Mouse (Mus musculus) intestine, embryonic 16.5 days (tissue): ENCODE results near the gene 1500011B03Rik. TPM values are rescaled to one million over a fixed set of nuclear protein-coding genes. Genes with fewer than 3 reads are reported as not detected.
A peak's percentile ranks its signal among the peaks of the same experiment; 100 is the strongest.
"Not testable (repeated sequence)": the region's sequence is repeated elsewhere in the genome, so short reads cannot be mapped to it uniquely, and the experiment has no call there.

Source experiments
- ATAC-seq: fragments of 200-750 bp; cut with Nextera tagmentation; 2 replicates; pipeline ENCODE4 v1.8.0; 2017; ENCODE audit warnings: moderate TSS enrichment, moderate library complexity
- H3K27ac ChIP-seq: fragments of 300-500 bp; sonication (generic); 2 replicates; pipeline ENCODE4 v1.5.1; 2014; ENCODE audit warnings: mild to moderate bottlenecking, low read length
- H3K27me3 ChIP-seq: fragments of 300-500 bp; sonication (generic); replicated peaks from 2 replicates; pipeline ENCODE4 v1.6.1; 2014; ENCODE audit warnings: low read length, control low read depth, mixed read lengths; ENCODE audit not compliant: control insufficient read depth, insufficient read depth
- H3K36me3 ChIP-seq: fragments of 300-500 bp; sonication (generic); 2 replicates; pipeline ENCODE4 v1.6.1; 2014; ENCODE audit warnings: low read length, control low read depth; ENCODE audit not compliant: control insufficient read depth, insufficient read depth
- H3K4me1 ChIP-seq: fragments of 300-500 bp; sonication (generic); 2 replicates; pipeline ENCODE4 v1.6.1; 2014; ENCODE audit warnings: low read length, control low read depth, mixed read lengths; ENCODE audit not compliant: control insufficient read depth, insufficient read depth
- H3K4me2 ChIP-seq: fragments of 300-500 bp; sonication (generic); 2 replicates; pipeline ENCODE4 v1.6.1; 2014; ENCODE audit warnings: low read depth, low read length, control low read depth
- H3K4me3 ChIP-seq: fragments of 300-500 bp; sonication (generic); 2 replicates; pipeline ENCODE4 v1.5.1; 2014; ENCODE audit warnings: mild to moderate bottlenecking, low read length
- H3K9ac ChIP-seq: fragments of 300-500 bp; sonication (generic); 2 replicates; pipeline ENCODE4 v1.6.1; 2014; ENCODE audit warnings: low read depth, low read length
- H3K9me3 ChIP-seq: fragments of 300-500 bp; sonication (generic); 2 replicates; pipeline ENCODE4 v1.6.1; 2016; ENCODE audit warnings: low read length, control low read depth; ENCODE audit not compliant: control insufficient read depth
- WGBS: fragments of 180-500 bp; shearing (Covaris S2); extraction: QIAGEN DNeasy Blood & Tissue Kit; methylation state at CpG from one replicate; pipeline ENCODE4 v1.1.7; 2014; 5-methylcytosine and 5-hydroxymethylcytosine counted together
- polyA plus RNA-seq: library from polyadenylated mRNA; unstranded; fragments of >200 nt; fragmentation: Nextera tagmentation; extraction: Ambion mirVana; gene quantifications from 2 replicates; pipeline ENCODE4 v1.2.1, GENCODE M21; 2015

Gene 1500011B03Rik
- polyA plus RNA-seq, 1 experiment from 2014 or later: 54.7 TPM

- ATAC-seq: no peak
- WGBS: 67% methylated on average over 5 of the region's 5 CpGs
- H3K4me2 ChIP-seq: no peak overlapping the region
- H3K9ac ChIP-seq: no peak overlapping the region
- no peaks in the 10 kb centered on the region for H3K36me3 ChIP-seq
- H3K9me3 ChIP-seq: no peaks in the 10 kb centered on the region
- H3K27ac ChIP-seq: no peak overlapping the region
- no peak overlapping the region for H3K4me3 ChIP-seq
- H3K4me1 ChIP-seq: no peaks in the 10 kb centered on the region
- H3K27me3 ChIP-seq: no peaks in the 10 kb centered on the region
Measured at GRCm38 (mm10) chr5:114842674-114843073, 19.4 kb upstream of the 1500011B03Rik start.

- not testable (repeated sequence) for H3K27ac ChIP-seq, H3K4me2 ChIP-seq, ATAC-seq, H3K9me3 ChIP-seq, H3K4me1 ChIP-seq, H3K36me3 ChIP-seq, H3K4me3 ChIP-seq, H3K9ac ChIP-seq, H3K27me3 ChIP-seq
- 31% methylated on average over 3 of the region's 3 CpGs for WGBS
Measured at GRCm38 (mm10) chr5:114842155-114842554, 18.9 kb upstream of the 1500011B03Rik start.

- H3K4me2 ChIP-seq, ATAC-seq, H3K4me3 ChIP-seq, H3K27ac ChIP-seq, H3K27me3 ChIP-seq, H3K4me1 ChIP-seq, H3K9ac ChIP-seq, H3K36me3 ChIP-seq, H3K9me3 ChIP-seq: not testable (repeated sequence)
- 50% methylated on average over 5 of the region's 5 CpGs for WGBS
Measured at GRCm38 (mm10) chr5:114840481-114840880, 17.2 kb upstream of the 1500011B03Rik start.

GRCm38 (mm10) chr5:114836886-114837285, 13.6 kb upstream of the 1500011B03Rik start:
- Histone ChIP-seq H3K36me3 (no peaks in the 10 kb centered on the region), H3K27ac (no peak overlapping the region), H3K9ac (no peak overlapping the region), H3K4me1 (no peaks in the 10 kb centered on the region), H3K4me2 (no peak overlapping the region), H3K4me3 (no peak overlapping the region), H3K27me3 (no peaks in the 10 kb centered on the region), H3K9me3 (no peaks in the 10 kb centered on the region)
- 53% methylated on average over 12 of the region's 12 CpGs for WGBS
- ATAC-seq: no peak

- Histone ChIP-seq H3K9ac (no peak overlapping the region), H3K36me3 (no peaks in the 10 kb centered on the region), H3K27me3 (no peaks in the 10 kb centered on the region), H3K9me3 (no peaks in the 10 kb centered on the region), H3K4me3 (no peak overlapping the region), H3K27ac (no peak overlapping the region), H3K4me1 (no peaks in the 10 kb centered on the region; the same call in 1 of the 2 replicates), H3K4me2 (no peak overlapping the region)
- 74% methylated on average over 3 of the region's 3 CpGs for WGBS
- no peak for ATAC-seq
Measured at GRCm38 (mm10) chr5:114829740-114830139, 6.5 kb upstream of the 1500011B03Rik start.

GRCm38 (mm10) chr5:114827427-114827826, 4.2 kb upstream of the 1500011B03Rik start:
- 85% methylated on average over 12 of the region's 12 CpGs for WGBS
- ATAC-seq: no peak

GRCm38 (mm10) chr5:114825978-114826691, 2.9 kb upstream of the 1500011B03Rik start:
- H3K27me3 ChIP-seq: no peaks in the 10 kb centered on the region
- WGBS: 4% methylated on average over 27 of the region's 27 CpGs
- peak overlapping the region; percentile 80 for H3K4me2 ChIP-seq
- H3K9ac ChIP-seq: peak overlapping the region; percentile 69
- peak overlapping the region; percentile 49 for H3K4me3 ChIP-seq
- peak; percentile 96 for ATAC-seq
- no peaks in the 10 kb centered on the region for H3K36me3 ChIP-seq
- no peaks in the 10 kb centered on the region; the same call in 1 of the 2 replicates for H3K4me1 ChIP-seq
- peak overlapping the region; percentile 83 for H3K27ac ChIP-seq
- no peaks in the 10 kb centered on the region for H3K9me3 ChIP-seq

More at GRCm38 (mm10) chr5:114827427-114827826, 4.2 kb upstream of the 1500011B03Rik start:
- Histone ChIP-seq H3K9me3 (no peaks in the 10 kb centered on the region), H3K36me3 (no peaks in the 10 kb centered on the region), H3K4me2 (no peak overlapping the region), H3K9ac (no peak overlapping the region), H3K27me3 (no peaks in the 10 kb centered on the region), H3K27ac (no peak overlapping the region), H3K4me3 (no peak overlapping the region), H3K4me1 (no peaks in the 10 kb centered on the region; the same call in 1 of the 2 replicates)

GRCm38 (mm10) chr5:114824197-114824596, 929 bp upstream of the 1500011B03Rik start:
- Histone ChIP-seq H3K36me3 (no peaks in the 10 kb centered on the region), H3K27ac (no peak overlapping the region), H3K9me3 (no peaks in the 10 kb centered on the region), H3K4me2 (0 out of 2 replicates have a peak overlapping the region, but pooled peaks have one; percentile 14), H3K4me1 (no peaks in the 10 kb centered on the region; the same call in 1 of the 2 replicates), H3K27me3 (no peaks in the 10 kb centered on the region), H3K9ac (no peak overlapping the region), H3K4me3 (no peak overlapping the region)
- no peak for ATAC-seq
- 26% methylated on average over 9 of the region's 9 CpGs for WGBS

- Histone ChIP-seq H3K36me3 (no peaks in the 10 kb centered on the region), H3K27me3 (no peaks in the 10 kb centered on the region), H3K9ac (no peak overlapping the region), H3K9me3 (no peaks in the 10 kb centered on the region), H3K4me3 (no peak overlapping the region), H3K4me2 (no peak overlapping the region), H3K27ac (no peak overlapping the region), H3K4me1 (no peaks in the 10 kb centered on the region)
- no peak for ATAC-seq
- 79% methylated on average over 10 of the region's 11 CpGs for WGBS
Measured at GRCm38 (mm10) chr5:114818124-114818523, 5.1 kb downstream of the 1500011B03Rik start.
